Mouse (Mus musculus) kidney, postnatal 25 days (tissue): ENCODE measurements around the gene Rfesd.

Experiments
- DNase-seq, 2 experiments: peaks; one replicate each; pipeline ENCODE4 v3.0.0; 2021; ENCODE audit warnings: mixed read lengths in 2 of 2

Gene Rfesd

DNA sequence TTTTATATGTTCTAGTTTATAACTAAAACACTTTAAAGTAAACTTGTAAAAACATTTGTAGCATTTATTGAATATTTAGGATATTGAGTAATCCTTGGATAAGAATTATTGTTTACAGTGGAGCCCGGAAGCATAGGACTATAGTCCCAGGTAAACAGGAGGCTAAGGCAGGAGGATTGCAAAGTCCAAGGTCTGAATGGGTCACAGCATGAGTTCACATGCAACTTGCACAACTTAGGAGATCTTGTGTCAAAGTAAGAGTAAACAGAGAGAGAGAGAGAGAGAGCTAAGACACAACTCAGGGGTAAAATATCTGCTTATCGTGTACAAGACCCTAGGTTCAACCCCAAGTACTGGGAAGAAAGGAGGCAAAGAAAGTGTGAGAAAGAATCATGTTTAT is 41.9 kb downstream of the Rfesd start:
- no peak for DNase-seq

DNA sequence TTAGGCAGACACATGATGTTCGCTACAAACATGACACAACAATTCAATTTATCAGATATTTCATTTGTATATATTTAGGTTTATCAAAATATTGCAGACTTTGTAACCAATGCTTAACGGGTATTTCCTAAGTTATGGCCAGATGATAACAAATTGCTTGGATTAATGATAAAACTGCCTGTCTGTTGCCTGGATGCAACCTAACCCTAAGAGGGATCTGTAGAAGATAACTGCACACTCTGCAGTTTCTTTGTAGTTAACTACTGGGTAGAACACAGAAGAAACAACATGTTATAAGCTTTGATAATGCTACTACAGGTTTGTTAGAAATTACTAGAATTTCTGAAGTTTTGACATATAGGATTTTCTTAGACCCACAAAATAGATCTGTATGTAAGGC is 42.3 kb downstream of the Rfesd start:
- DNase-seq = no peak

DNA sequence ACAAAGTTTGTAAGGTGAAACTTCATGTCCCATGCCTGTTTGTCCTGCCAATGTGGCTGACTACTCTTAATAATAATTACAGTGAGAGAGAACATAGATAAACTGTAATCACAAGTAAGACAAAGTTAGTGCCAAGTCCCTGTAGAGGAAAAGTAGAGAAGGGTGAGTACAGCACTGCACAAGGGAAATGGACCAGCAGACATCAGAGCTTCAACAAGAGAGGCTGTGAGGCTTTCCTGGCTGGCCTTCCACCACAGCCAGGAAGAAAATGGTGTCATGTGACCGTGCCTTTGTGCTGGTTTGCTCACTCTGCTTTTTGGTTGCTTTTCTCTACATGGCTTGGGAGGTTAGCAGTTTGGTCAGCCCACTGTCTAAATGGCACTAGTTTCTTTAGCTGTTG is 42.9 kb downstream of the Rfesd start:
- DNase-seq = no peak

DNA sequence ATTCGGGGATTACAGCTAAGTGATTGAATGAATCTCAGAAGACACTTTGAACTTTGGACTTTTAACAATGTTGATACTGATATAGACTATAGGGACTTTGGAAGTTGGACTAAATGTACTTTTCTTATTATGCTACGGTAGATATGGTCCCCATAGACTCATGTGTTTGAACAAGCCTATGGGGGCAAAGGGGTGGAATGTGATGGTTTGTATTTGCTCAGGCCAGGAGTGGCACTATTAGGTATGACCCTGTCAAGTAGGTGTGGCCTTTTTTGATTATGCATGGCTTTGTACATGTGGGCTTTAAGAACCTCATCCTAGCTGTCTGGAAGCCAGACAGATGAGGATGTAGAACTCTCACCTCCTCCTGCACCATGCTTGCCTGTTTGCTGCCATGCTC is 44.0 kb downstream of the Rfesd start:
- no peak for DNase-seq

DNA sequence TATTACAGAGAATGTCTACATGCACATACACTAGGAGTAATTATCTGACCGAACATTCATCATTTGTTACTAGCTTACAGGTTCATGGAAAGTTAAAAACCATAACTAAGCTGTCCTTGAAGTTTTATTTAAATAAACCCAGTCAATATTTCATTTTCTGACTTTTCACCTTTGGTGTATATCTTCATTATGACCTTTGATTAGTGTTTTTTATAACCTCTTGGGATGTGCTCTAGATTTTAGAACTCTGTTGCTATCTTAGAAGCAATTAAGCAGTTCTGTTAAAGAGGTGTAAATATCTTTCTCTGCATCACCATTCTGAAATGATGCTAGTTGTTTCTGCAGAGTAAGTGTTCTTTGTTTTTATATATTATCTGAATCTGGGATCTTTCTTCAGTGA is 51.7 kb downstream of the Rfesd start, which contains the start of gene Spata9:
Spata9 (plus strand) TSS at position 301 of the 400 bp plus-strand sequence.
- DNase-seq = no peak

DNA sequence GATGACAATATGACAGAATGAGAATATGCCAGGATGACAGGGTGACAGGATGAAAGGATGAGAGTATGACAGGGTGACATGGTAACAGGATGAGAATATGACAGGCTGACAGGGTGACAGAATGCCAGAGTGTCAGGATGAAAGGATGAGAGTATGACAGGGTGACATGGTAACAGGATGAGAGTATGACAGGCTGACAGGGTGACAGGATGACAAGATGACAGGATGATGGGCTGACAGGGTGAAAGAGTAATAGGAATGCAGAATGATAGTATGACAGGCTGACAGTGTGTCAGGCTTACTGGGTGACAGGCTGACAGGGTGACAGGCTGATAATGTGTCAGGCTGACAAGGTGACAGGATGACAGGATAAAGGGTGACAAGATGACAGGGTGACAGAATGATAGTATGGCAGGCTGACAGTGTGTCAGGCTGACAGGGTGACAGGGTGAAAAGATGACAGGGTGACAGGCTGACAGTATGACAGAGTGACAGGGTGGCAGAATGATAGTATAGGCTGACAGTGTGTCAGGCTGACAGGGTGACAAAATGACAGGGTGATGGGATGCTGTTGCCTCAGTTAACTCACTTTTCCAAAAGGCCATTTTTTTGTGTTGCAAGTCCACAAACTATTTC is 63.0 kb downstream of the Rfesd start:
- no peak for DNase-seq
